Mouse (Mus musculus): ENCODE data around the gene Arhgef11. TPM values are rescaled to one million over a fixed set of nuclear protein-coding genes. Genes with fewer than 3 reads are reported as not detected.
A peak's percentile ranks its signal among the peaks of the same experiment; 100 is the strongest.

The Arhgef11 gene
- total RNA-seq, 2 experiments from 2014 or later, result 22.6 to 22.8 TPM

GRCm38 (mm10) chr3:87718525-87718924 is 101.2 kb downstream of the Arhgef11 start:
- DNase-seq, result no peak

- DNase-seq, result no peak
Observed at GRCm38 (mm10) chr3:87724556-87724955, 107.2 kb downstream of the Arhgef11 start.

- no peak for DNase-seq
Observed at GRCm38 (mm10) chr3:87725396-87726160, 108.2 kb downstream of the Arhgef11 start.

- no peak for DNase-seq
Observed at GRCm38 (mm10) chr3:87726191-87726590, 108.8 kb downstream of the Arhgef11 start.

GRCm38 (mm10) chr3:87728696-87729095 is 111.3 kb downstream of the Arhgef11 start:
- no peak for DNase-seq

- DNase-seq, result no peak
Observed at GRCm38 (mm10) chr3:87733098-87733497, 115.7 kb downstream of the Arhgef11 start.

DNA sequence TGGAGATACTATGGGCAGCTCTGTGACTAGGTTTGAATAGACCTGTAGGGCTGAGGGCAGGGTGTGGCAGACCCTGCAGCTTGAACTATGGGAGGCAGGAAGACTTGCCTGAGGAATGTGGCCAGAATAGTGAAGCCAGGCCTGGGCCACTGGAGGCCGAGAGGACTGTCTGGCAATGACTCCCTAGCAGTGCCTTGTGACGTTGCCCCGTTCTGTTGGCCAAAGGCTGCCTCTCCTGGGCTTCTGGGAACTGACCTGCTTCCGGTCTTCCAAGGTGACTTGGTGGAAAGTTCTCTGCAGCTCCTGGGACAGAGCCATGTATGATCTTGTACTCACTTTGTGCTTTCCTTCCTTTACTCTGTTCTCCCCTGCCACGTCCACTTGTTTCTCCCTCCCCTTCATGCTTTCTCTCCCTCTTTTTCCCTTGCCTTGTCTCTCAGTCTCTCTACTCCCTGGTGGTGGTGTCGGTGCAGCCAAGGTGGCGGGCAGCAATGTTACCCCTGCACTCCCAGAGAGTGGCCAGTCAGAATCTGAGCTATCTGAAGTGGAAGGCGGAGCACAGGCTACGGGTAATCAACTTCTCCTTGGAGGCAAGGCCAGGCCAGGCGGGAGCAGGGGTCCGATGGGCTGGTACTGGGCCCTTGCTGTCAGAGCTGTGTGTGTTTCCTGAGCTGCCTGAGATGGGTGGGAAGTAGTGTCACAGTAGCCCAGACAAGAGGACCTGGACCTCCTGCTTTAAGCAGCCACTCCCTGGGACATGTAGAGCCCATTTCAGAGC is 116.8 kb downstream of the Arhgef11 start:
- no peak for DNase-seq

DNA sequence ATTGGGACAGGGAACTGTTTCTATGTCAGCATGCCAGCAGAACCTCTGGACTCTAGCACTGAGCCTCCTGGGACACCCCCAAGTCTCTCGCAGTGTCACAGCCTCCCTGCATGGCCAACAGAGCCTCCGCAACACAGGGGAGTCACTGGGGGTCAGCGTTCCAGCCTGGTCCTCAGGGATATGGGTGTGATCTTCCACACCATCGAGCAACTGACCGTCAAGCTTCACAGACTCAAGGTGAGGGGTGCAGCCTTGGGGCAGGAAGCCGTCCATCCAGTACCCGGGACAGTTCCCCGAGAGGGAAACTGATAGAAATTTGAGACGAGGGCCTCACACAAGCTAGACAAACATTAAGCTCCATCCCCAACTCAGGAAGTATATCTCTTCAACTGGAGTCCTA is 118.0 kb downstream of the Arhgef11 start:
- DNase-seq, result no peak

DNA sequence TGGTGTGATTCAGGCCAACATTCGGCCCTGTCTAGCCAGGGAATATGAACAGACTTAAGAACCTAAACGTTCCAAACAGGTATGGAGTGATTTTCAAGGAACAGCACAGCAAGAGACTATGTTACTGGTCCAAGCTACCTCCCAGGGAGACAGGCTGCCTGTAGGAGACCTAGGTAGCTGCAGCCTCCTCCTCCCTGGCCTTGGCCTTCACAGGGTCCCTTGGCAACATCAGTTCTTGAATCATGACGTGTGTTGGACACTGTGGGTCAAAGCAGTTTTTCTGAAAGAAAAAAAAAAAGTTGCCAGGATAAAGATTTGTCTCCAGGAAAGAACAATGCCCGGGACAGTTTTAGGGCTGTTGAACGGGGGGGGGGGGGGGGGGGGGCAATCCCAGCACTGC is 121.5 kb downstream of the Arhgef11 start:
- DNase-seq, result no peak

GRCm38 (mm10) chr3:87742013-87742412 is 124.7 kb downstream of the Arhgef11 start:
- no peak for DNase-seq

DNA sequence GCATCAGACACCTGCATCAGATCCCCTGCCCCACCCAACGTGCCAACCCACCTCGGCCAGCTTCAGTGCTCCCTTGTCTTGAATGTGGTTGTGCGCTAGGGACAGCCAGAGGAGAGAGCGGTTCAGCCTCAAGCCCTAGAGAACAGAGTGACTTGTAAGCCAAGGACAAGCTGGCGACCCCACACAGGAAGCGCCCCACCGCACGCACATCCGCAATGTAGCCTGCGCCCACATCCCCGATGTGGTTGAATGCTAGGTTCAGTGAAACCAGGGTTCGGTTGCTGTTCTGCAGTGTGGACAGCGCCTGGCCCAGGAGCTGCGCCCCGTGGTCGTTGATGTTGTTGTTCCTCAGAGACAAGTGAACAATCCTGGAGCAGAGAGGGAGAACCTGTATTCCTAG is 125.4 kb downstream of the Arhgef11 start:
- no peak for DNase-seq

- no peak for DNase-seq
Observed at GRCm38 (mm10) chr3:87743927-87744326, 126.6 kb downstream of the Arhgef11 start.

DNA sequence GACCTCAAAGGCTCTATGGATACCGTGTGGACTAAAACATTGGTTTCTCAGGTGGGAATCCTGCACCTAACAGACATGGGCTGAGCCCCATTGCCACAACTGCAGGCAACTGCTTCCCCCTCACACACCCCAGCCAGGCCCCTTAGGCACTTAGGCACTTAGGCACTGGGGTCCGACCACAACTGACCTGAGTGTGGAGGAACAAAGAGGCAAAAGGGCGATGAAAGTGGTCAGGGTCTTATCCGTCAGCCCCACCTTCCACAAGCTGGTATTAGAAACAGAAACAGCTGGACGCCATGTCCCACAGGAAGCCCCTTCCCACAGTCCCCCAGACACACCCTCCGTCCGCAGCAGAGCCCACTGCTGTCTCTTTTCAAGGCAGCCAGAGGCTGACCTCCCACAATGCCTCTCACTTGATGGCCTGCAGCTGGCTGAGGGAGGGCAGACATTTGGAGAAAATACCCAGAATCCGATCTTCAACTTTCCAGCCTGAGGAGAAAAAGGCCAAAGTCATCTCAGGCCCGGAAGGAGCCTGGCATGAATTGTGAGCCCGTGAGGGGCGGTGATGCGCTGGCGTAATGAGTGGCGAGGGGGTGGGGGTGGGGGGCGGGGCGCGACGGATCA is 127.8 kb downstream of the Arhgef11 start:
- DNase-seq, result no peak

DNA sequence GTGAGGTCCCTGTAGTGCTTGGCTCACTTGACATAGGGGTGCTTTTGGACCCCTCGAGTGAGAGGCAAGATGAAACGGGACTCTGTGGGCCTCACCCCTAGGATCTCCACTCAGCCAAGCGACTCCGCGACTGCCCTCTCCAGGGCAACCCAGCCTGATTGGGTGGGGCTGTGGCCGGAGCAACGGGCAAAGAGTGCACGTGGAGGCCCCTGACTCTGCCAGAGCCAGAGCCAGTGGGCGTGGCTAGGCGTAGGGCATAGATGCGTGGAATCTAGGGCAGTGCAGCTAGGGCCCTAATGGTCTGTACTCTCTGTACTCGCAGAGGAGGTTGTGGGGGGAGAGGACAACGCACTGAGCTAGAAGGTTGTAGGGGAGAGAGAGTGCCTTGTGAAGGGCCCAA is 131.1 kb downstream of the Arhgef11 start, which contains the start of gene Lrrc71:
Lrrc71 (minus strand) TSS at position 195 of the 400 bp plus-strand sequence.
- no peak for DNase-seq

- DNase-seq, result peak; percentile 64
Observed at GRCm38 (mm10) chr3:87749036-87749435, 131.7 kb downstream of the Arhgef11 start.

- no peak for DNase-seq
Observed at GRCm38 (mm10) chr3:87749977-87750376, 132.6 kb downstream of the Arhgef11 start.

- no peak for DNase-seq
Observed at GRCm38 (mm10) chr3:87752567-87752966, 135.2 kb downstream of the Arhgef11 start.

DNA sequence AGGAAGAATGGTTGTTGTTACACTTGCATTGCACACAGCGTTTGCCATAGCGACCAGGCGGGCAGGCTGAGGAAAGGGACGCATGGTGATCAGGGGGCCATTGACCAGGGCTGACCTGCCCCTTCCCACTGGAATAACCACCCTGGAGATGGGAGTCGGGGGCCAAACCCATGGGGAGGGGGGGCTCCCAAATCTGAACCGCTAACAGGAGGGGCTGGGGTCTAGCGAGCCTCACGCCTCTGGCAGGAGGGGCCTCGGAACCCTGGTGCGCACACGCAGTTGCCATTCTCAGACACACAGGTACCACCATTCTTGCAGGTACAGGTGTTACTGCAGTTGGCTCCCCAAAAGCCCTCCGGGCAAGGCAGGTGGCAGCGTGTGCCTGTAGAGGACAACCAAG is 136.5 kb downstream of the Arhgef11 start:
- DNase-seq, result no peak

DNA sequence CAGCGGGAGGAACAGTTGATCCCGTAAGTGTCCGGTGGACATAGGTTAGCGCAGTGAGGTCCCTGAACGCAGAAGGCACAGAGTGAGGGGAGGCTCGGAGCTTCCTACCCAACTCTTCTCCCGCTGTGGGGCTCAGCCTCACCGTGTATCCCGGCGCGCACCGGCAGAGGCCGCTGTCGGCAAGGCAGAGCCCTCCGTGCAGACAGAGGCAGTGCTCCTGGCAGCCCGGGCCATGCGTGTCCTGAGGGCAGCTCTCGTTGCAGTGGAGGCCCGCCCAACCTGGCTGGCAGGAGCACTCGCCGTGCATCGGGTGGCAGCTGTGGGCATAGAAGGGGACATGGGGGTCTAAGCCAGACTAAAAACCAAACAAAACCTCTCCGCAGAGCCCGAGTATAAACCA is 138.6 kb downstream of the Arhgef11 start:
- peak; percentile 94 for DNase-seq

- no peak for DNase-seq
Observed at GRCm38 (mm10) chr3:87756488-87756887, 139.1 kb downstream of the Arhgef11 start.

GRCm38 (mm10) chr3:87758641-87759040 is 141.3 kb downstream of the Arhgef11 start:
- DNase-seq, result no peak

DNA sequence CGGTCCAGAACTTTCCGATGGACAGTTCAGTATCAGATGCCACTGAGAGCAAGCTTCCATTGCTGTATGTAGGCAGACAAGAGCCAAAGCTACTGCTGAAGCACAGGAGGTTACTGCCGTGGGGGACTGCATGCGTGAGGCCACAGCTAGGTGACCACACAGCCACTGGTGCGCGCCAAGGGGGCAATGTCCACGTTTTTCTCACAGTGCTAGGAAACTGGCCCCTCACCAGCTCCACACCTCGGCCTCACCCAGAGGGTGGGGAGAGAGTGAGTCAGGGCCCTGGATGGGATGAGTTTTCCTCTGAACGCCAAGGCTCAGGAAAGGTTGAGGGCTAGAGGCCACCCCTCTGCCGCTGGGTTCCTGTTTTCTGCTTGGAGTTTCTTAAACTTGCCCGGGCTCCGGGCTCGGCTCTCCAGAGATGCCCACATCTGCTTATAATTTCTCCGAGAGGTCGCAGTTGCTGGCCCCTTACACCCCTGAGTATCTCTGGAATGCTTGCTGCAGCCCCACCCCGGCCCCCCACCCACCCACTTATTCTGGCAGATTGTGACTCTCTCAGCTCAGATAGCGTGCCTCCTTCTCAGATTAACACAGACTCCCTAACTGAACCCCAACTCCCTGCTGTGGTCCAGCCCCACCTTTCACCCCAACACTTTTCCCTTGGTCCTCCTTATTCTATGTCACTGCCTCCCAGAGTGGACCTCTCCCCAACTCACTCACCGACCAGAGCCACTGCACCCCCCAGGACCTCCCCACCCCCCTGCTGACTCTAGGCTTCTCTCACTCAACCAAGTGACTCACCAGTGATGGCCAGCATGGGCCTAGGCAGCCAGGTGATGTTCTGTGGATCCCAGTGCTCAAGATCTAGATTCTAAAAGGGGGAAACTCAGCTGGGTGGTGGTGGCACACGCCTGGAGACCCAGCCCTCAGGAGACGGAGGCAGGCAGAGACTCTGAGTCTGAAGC is 144.3 kb downstream of the Arhgef11 start:
- no peak for DNase-seq

All from heart, postnatal 4 days (tissue).